9 mouse cellular contexts compared by ENCODE assay signal in the genomic region with DNA sequence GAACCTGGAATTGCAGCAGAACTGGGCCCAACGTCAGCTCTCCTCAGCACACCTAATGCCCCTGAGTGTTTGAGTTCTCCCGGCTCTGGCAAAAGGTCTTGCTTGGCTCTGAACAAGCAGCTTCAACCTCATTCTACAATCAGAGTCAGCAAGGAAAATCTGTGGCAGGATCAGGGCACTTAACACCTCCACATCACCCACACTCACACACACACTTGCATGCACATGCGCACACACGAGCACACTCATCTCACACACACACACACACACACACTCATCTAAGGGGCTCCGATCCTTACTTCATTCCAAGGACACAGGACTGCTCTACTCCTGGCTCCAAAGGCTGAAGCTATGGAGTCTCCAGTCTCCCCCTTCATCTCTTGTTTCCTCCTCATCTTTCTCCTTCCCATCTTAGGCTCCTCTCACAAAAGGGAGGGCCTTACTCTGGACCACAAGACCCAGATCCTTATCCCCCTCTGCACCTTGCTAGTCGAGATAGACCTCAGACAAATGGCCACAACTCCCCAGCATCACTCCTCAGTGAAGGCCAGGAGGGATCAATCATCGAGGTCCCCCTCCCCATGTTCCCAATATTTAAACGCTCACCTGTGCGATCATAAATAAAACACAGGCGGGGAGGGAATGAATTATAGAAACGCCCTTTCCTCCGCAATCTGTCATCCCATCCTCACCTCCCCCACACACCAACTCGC. TPM values are rescaled to one million over a fixed set of nuclear protein-coding genes. Genes with fewer than 3 reads are reported as not detected.
DNase-seq lines count a peak whose midpoint lies in the region; ATAC-seq and TF ChIP-seq lines count a peak whose summit lies in the region.
"Had no signal": no experiment of that assay in that cellular context is flagged by ENCODE, and none has a peak within 500 bp of the region (broad histone marks: within the 10 kb centered on the region; RNA-seq: fewer than 3 reads in every experiment).

No protein-coding gene starts in this region.

- peaks cover 11% of the 10 kb centered on the region for H3K4me1 ChIP-seq in cerebellum, adult 2 months (ENCODE audit: control insufficient read depth, insufficient read depth, low read length)
- peaks cover 30% of the 10 kb centered on the region for H3K4me1 ChIP-seq in hindbrain, embryonic 13.5 days (replicated peaks)
- H3K4me1 ChIP-seq in midbrain, embryonic 16.5 days (ENCODE audit: control insufficient read depth, insufficient read depth, low read length) = peaks cover 28% of the 10 kb centered on the region

- 52% methylated on average over 13 of the region's 13 CpGs for WGBS in cerebellum, adult 2 months
- WGBS in hindbrain, embryonic 13.5 days = 75% methylated on average over 13 of the region's 13 CpGs
- WGBS in midbrain, embryonic 16.5 days = 73% methylated on average over 13 of the region's 13 CpGs

- 0 out of 2 replicates have a peak overlapping the region, but pooled peaks have one; percentile 23 for H3K27ac ChIP-seq in cerebellum, adult 2 months (ENCODE audit: insufficient read depth, low read length)
- H3K27ac ChIP-seq in left cerebral cortex, adult 2 months = peak overlapping the region; percentile 93; the same call in 1 of the 2 replicates
- H3K27ac ChIP-seq in hindbrain, embryonic 13.5 days = peak overlapping the region; percentile 35; the same call in 1 of the 2 replicates
- no peak overlapping the region for H3K27ac ChIP-seq in midbrain, embryonic 16.5 days (ENCODE audit: low read length)

- intact Hi-C loops in left cerebral cortex, adult 2 months (cut with DNase I) = loop anchor here (1.0 to 5.0 kb wide), 2 partner anchors 53 to 116 kb away; no protein-coding TSS in a partner anchor

- TF ChIP-seq CTCF in cerebellum, adult 2 months (IDR thresholded peaks at IDR 0.05; ENCODE audit: borderline replicate concordance, insufficient read depth, low read depth, low read length) = no peak
- TF ChIP-seq CTCF in left cerebral cortex, adult 2 months (IDR thresholded peaks at IDR 0.05) = no peak

- H3K9ac ChIP-seq in hindbrain, embryonic 13.5 days = peak overlapping the region; percentile 92
- no peak overlapping the region for H3K9ac ChIP-seq in midbrain, embryonic 16.5 days (ENCODE audit: low read depth, low read length)

- H3K4me2 ChIP-seq in hindbrain, embryonic 13.5 days = peak overlapping the region; percentile 67
- peak overlapping the region; percentile 72 for H3K4me2 ChIP-seq in midbrain, embryonic 16.5 days (ENCODE audit: low read length)

- DNase-seq in cerebellum, adult 2 months = peak in 1 of 2 experiments; percentile 21
- DNase-seq in cerebellum, adult 9-11 months = no peak
- no peak for DNase-seq in left cerebral cortex, adult 2 months (ENCODE audit: extremely low spot score in 1 of 2, low spot score in 2 of 2)
- DNase-seq in left cerebral cortex, adult 11 months (ENCODE audit: low spot score) = no peak
- no peak for DNase-seq in testis, postnatal 10 days (ENCODE audit: low spot score)
- no peak for DNase-seq in natural killer cell, adult 2 months (ENCODE audit: low spot score in 2 of 2)
- DNase-seq: kidney, adult 11 months had no signal

- H3K36me3 ChIP-seq in hindbrain, embryonic 13.5 days = no peaks in the 10 kb centered on the region
- no peaks in the 10 kb centered on the region for H3K36me3 ChIP-seq in midbrain, embryonic 16.5 days (ENCODE audit: control insufficient read depth, insufficient read depth, low read length)

- no peaks in the 10 kb centered on the region for H3K9me3 ChIP-seq in hindbrain, embryonic 13.5 days
- H3K9me3 ChIP-seq in midbrain, embryonic 16.5 days (replicated peaks; ENCODE audit: control insufficient read depth, low read length, poor library complexity, severe bottlenecking) = no peaks in the 10 kb centered on the region

- no peaks in the 10 kb centered on the region for H3K27me3 ChIP-seq in cerebellum, adult 2 months (ENCODE audit: control insufficient read depth, insufficient read depth, low read length)
- no peaks in the 10 kb centered on the region for H3K27me3 ChIP-seq in hindbrain, embryonic 13.5 days
- H3K27me3 ChIP-seq in midbrain, embryonic 16.5 days (ENCODE audit: control insufficient read depth, insufficient read depth, low read depth, low read length) = no peaks in the 10 kb centered on the region

- no peak for TF ChIP-seq POLR2A in cerebellum, adult 2 months (IDR thresholded peaks at IDR 0.05; ENCODE audit: borderline replicate concordance, insufficient read depth, low read length)

- no peak for ATAC-seq in hindbrain, embryonic 13.5 days (ENCODE audit: low FRiP score)
- ATAC-seq in midbrain, embryonic 16.5 days = no peak

- H3K4me3 ChIP-seq in cerebellum, adult 2 months (replicated peaks; ENCODE audit: insufficient read depth, low read depth, low read length) = peak overlapping the region; percentile 38
- peak overlapping the region; percentile 95 for H3K4me3 ChIP-seq in left cerebral cortex, adult 2 months
- peak overlapping the region; percentile 84 for H3K4me3 ChIP-seq in hindbrain, embryonic 13.5 days
- H3K4me3 ChIP-seq in midbrain, embryonic 16.5 days (ENCODE audit: low read depth, low read length) = 0 out of 2 replicates have a peak overlapping the region, but pooled peaks have one; percentile 4

RNA-seq across cellular contexts. Expression of gene Sorbs1, which starts 3.0 kb away (rescaled TPM):
- polyA plus RNA-seq in cerebellum, adult 2 months (2012; rRNA removed) = 79.3 and 92.5 TPM in 2 replicates
- total RNA-seq in left cerebral cortex, adult 2 months (2021) = 100 to 1,000 TPM; 160 to 161 TPM
- 96.3 and 100 TPM in 2 replicates for polyA plus RNA-seq in hindbrain, embryonic 13.5 days (2015; fragmentation: Nextera tagmentation; extraction: Ambion mirVana)
- polyA plus RNA-seq in midbrain, embryonic 16.5 days (2015; fragmentation: Nextera tagmentation; extraction: Ambion mirVana) = 83.3 and 84.6 TPM in 2 replicates

Comparison
In these comparisons a context has a peak if more than half of its experiments do, and no peak if none do; other contexts are left out.
1. H3K4me3 ChIP-seq: peak in every context shown above with its lines; median percentile 95 in left cerebral cortex, adult 2 months; 84 in hindbrain, embryonic 13.5 days; 38 in cerebellum, adult 2 months; 4 in midbrain, embryonic 16.5 days.